Mouse (Mus musculus) ovary, postnatal 10 days (tissue): ENCODE data around the gene Tnf.

ENCODE experiments used
- DNase-seq: peaks from one replicate; pipeline ENCODE4 v3.0.0; 2022; ENCODE audit warnings: low spot score

Gene Tnf

DNA sequence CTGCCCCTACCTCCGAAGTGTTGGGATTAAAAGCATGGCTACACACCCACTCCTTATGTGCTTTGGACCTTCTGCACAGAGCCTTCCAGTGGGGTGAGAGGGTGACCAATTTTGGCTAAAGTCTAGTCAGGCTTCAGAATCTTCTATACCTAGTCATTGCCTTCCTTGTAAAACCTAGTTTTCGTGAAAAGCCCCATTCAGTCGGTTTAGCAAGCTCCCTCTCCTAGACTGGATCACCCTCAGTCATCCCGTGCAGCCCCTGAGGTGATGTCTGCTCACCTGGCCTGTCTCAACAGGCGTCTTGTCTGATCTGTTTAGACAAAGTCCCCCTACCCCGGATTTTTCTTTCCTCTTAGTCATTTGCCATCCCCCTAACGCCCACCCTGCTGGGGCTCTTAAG, 3.8 kb downstream of the Tnf start:
- DNase-seq: no peak

GRCm38 (mm10) chr17:35197126-35197525, 4.7 kb downstream of the Tnf start:
- no peak for DNase-seq

GRCm38 (mm10) chr17:35196321-35196641, 5.5 kb downstream of the Tnf start:
- DNase-seq: no peak

- DNase-seq: peak; percentile 46
These were observed 6.0 kb downstream of the Tnf start for GRCm38 (mm10) chr17:35195631-35196320.

DNA sequence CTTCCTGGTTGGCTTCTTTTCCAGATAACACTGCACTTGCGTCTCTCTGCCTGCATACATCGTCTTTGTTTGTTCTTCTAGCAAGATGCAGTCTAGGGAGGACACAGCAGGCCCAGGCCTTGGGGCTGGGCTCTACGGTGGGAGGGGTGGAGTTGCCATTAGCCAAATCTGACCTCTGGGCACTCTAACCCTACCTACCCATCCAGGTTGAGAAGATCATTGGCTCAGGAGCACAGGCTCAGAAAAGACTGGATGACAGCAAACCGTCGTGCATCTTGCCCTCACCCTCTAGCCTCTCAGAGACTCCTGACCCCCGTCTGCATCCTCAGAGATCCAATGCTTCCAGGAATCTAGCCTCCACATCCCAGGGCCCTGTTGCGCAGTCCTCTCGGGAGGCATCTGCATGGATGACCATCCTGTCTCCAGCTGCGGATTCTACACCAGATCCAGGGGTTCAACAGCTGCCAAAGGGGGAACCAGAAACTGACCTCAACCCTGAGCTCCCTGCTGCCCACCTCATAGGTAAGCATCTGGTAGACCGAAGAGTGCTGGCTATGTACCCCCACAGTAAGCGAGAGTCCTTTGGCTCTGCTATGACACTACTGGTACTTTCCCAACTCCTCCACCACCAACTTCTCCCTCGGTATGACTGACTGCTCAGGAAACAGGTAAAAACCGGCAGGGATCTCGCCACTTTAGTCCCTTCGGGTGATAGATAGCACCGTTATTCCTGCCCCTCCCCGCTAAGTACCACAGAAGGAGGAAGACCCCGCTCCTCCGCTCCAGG, 6.8 kb downstream of the Tnf start:
- no peak for DNase-seq

- DNase-seq: no peak
These were observed 7.6 kb downstream of the Tnf start, which contains the start of gene Ltb for GRCm38 (mm10) chr17:35193881-35194843. TSS of gene Ltb (plus strand) at chr17:35194439.

DNA sequence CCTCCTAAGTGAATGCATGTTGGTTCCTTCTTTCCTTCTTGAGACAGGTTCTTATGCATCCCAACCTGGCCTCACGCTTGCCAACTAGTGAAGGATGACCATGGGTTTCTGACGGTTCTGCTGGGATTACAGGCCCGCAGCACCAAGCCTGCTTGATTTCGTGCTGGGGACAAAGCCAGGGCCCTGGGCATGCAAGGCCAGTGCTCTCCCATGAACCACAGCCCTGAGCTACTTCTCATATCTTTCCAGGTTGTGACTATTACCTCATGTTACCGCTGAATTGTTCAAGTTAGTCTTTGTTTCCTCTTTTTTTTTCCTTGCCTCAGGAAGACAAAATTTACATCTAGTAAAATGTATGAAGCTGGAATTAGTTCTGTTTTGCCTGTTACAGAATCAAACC, 8.9 kb downstream of the Tnf start:
- no peak for DNase-seq

GRCm38 (mm10) chr17:35191723-35192122, 10.1 kb downstream of the Tnf start:
- DNase-seq: no peak

GRCm38 (mm10) chr17:35190096-35190495, 11.7 kb downstream of the Tnf start:
- DNase-seq: no peak

DNA sequence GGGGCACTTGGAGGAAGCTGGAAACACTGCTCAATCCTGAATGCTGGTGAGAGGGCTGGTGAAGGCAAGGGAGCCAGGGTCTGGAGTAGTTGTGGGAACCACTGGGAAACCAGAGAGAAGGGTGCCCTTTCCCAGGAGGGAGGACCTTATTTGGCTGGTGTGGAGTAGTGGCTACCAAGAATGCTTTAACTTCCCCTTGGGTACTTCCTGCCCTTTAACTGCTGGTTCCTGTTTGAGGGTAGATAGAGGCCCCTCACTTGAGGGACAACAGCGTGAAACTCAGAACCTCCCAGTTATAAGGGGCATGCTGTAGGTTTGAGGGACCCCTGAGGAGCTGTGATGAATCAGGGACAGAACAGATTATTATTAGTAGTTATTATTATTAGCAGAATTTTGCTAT, 12.6 kb downstream of the Tnf start:
- no peak for DNase-seq

- DNase-seq: no peak
These were observed 13.7 kb downstream of the Tnf start, which contains the start of gene Lst1 for GRCm38 (mm10) chr17:35187959-35188610. TSS of gene Lst1 (minus strand) at chr17:35188439.

DNA sequence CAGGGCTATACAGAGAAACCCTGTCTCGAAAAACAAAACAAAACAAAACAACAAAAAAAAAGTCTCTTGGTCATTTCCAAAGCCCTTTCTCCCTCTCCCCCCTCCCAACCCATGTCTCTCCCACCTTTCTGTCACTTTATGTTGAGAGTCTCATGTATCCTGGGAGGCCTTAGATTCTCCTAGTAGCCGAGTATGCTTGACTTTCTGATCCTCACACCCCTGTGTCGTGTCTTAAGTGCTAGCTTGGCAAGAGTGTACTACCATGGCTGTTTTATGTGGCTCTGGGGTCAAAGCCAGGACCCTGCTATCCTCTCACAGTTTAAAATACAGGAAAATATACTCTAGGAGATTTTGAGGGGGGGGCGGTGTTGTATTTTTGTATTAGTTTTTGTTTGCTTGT, 14.5 kb downstream of the Tnf start:
- no peak for DNase-seq

- DNase-seq: no peak
These were observed 15.1 kb downstream of the Tnf start for GRCm38 (mm10) chr17:35186681-35187080.

- DNase-seq: no peak
These were observed 15.9 kb downstream of the Tnf start for GRCm38 (mm10) chr17:35185639-35186611.

GRCm38 (mm10) chr17:35180093-35180492, 21.7 kb downstream of the Tnf start:
- DNase-seq: no peak

DNA sequence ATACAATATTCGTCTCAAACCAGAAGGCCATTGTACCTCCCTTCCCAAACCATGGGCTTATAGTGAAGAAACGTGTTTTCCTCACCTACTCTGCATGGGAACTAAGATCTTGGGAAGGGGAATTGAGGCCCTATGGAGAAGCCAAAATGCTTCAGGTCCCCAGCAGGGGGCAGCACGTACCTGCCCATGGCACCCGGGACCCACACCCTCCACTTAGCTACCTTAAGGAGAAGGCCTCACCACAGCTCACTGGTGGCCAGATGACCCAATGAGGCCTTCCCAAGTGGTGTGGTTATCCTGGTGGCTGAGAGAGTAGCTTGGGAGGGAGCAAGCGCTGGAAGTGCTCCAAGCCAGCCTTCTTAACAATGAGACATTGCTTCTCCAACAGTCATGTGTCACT, 23.3 kb downstream of the Tnf start:
- no peak for DNase-seq

DNA sequence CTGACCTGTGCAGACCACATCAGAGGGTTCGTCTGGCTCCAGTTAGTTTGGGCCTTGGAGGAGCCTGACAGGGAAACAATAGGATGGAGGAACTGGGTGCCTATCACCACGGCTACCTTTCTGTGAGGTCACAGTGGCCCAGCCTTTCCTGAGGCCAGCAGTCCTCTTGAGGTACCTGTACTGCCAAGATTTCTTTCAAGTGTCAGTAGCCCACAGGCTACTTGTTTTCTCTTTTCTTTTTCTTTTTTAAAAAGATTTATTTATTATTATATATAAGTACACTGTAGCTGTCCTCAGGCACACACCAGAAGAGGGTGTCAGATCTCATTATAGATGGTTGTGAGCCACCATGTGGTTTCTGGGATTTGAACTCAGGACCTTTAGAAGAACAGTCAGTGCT, 25.8 kb downstream of the Tnf start, which contains the start of gene Aif1:
Aif1 (minus strand) TSS at position 101 of the 400 bp plus-strand sequence.
- DNase-seq: no peak

- no peak for DNase-seq
These were observed 26.4 kb downstream of the Tnf start for GRCm38 (mm10) chr17:35175382-35175781.

DNA sequence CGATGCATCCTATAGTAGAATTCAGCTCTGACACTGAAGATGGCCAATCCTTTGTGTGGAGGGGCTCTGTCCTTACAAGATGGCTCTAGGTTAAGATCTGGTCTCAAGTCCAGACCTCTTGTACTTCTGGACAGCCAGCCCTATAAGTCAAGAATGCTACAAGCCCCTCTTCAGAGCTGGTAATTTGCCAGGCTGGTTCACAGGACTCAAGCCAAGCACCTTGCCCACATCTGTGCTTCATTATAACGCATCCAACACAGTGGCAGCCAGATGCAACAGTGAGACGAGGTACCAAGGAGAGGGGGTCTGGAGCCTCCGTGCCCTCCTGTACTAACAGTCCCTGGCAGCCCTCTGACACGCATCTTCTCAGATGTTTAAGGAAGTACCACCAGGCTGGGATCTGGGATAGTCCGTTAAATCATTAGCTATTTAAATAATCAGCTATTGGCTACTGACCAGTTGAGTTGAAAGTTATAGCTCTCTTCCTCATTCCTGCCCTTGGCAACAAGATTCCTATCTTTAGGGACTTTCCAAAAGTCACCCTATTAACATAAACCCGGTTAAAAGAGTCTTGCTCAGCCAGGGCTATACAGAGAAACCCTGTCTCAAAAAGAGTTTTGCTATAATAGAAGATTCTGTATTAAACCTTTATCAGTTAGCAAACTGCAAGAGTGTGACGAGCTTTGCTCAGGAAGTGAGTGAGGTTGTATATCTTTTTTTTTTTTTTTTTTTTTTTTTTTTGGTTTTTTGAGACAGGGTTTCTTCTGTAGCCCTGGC, 27.4 kb downstream of the Tnf start:
- no peak for DNase-seq

- DNase-seq: no peak
These were observed 28.5 kb downstream of the Tnf start for GRCm38 (mm10) chr17:35173329-35173728.
